Mouse (Mus musculus) limb, embryonic 15.5 days (tissue): ENCODE measurements around the gene Arhgap30. TPM values are rescaled to one million over a fixed set of nuclear protein-coding genes. Genes with fewer than 3 reads are reported as not detected.

Source experiments
- ATAC-seq: fragments of 200-750 bp; cut with Nextera tagmentation; 2 replicates; pipeline ENCODE4 v1.8.0; 2017; ENCODE audit warnings: low read depth, moderate TSS enrichment; ENCODE audit not compliant: insufficient number of reproducible peaks, low FRiP score, low TSS enrichment
- H3K27ac ChIP-seq: fragments of 300-500 bp; sonication (generic); 2 replicates; pipeline ENCODE4 v1.5.1; 2015; ENCODE audit warnings: moderate library complexity, mild to moderate bottlenecking, inconsistent platforms
- H3K27me3 ChIP-seq: fragments of 300-500 bp; sonication (generic); 2 replicates; pipeline ENCODE4 v1.6.1; 2015; ENCODE audit warnings: inconsistent platforms
- H3K36me3 ChIP-seq: fragments of 300-500 bp; sonication (generic); 2 replicates; pipeline ENCODE4 v1.6.1; 2015; ENCODE audit warnings: inconsistent platforms
- H3K4me1 ChIP-seq: fragments of 300-500 bp; sonication (generic); 2 replicates; pipeline ENCODE4 v1.6.1; 2015; ENCODE audit warnings: inconsistent platforms
- H3K4me2 ChIP-seq: fragments of 300-500 bp; sonication (generic); 2 replicates; pipeline ENCODE4 v1.6.1; 2015; ENCODE audit warnings: mild to moderate bottlenecking, inconsistent platforms
- H3K4me3 ChIP-seq: fragments of 300-500 bp; sonication (generic); 2 replicates; pipeline ENCODE4 v1.5.1; 2015; ENCODE audit warnings: mild to moderate bottlenecking, inconsistent platforms
- H3K9ac ChIP-seq: fragments of 300-500 bp; sonication (generic); 2 replicates; pipeline ENCODE4 v1.6.1; 2015; ENCODE audit warnings: inconsistent platforms
- H3K9me3 ChIP-seq: fragments of 300-500 bp; sonication (generic); 2 replicates; pipeline ENCODE4 v1.6.1; 2016; ENCODE audit warnings: inconsistent platforms
- WGBS: fragments of 180-500 bp; shearing (Covaris S2); methylation state at CpG from one replicate; pipeline ENCODE4 v1.1.7; 2015; 5-methylcytosine and 5-hydroxymethylcytosine counted together
- polyA plus RNA-seq: library from polyadenylated mRNA; unstranded; fragments of >200 nt; fragmentation: Nextera tagmentation; extraction: Ambion mirVana; gene quantifications from 2 replicates; pipeline ENCODE4 v1.2.1, GENCODE M21; 2015

The Arhgap30 gene
- polyA plus RNA-seq, 1 experiment from 2014 or later = 3.2 TPM

- under 1% methylated on average over 20 of the region's 20 CpGs for WGBS
- ATAC-seq = no peak
- H3K4me1 ChIP-seq = peaks cover 18% of the 10 kb centered on the region; the same call in 1 of the 2 replicates
These were observed 23.3 kb downstream of the Arhgap30 start for GRCm38 (mm10) chr1:171412001-171412441.

GRCm38 (mm10) chr1:171412446-171412845 lies 23.7 kb downstream of the Arhgap30 start:
- Histone ChIP-seq H3K9me3 (no peaks in the 10 kb centered on the region), H3K27ac (peak overlapping the region; percentile 93), H3K36me3 (peaks cover 24% of the 10 kb centered on the region), H3K4me1 (peaks cover 18% of the 10 kb centered on the region; the same call in 1 of the 2 replicates), H3K4me3 (peak overlapping the region; percentile 83), H3K27me3 (peaks cover 9% of the 10 kb centered on the region; the same call in 1 of the 2 replicates), H3K9ac (peak overlapping the region; percentile 91; the same call in 1 of the 2 replicates), H3K4me2 (peak overlapping the region; percentile 67)
- WGBS = 41% methylated on average over 3 of the region's 3 CpGs
- ATAC-seq = no peak

More at GRCm38 (mm10) chr1:171412001-171412441, 23.3 kb downstream of the Arhgap30 start:
- peak overlapping the region; percentile 91 for H3K9ac ChIP-seq
- H3K9me3 ChIP-seq = no peaks in the 10 kb centered on the region
- peak overlapping the region; percentile 67 for H3K4me2 ChIP-seq
- peaks cover 19% of the 10 kb centered on the region for H3K36me3 ChIP-seq
- peak overlapping the region; percentile 93 for H3K27ac ChIP-seq
- peaks cover 9% of the 10 kb centered on the region; the same call in 1 of the 2 replicates for H3K27me3 ChIP-seq
- H3K4me3 ChIP-seq = peak overlapping the region; percentile 83

- ATAC-seq = no peak
- WGBS = 85% methylated on average over 8 of the region's 8 CpGs
- no peak overlapping the region for H3K27ac ChIP-seq
- no peak overlapping the region for H3K9ac ChIP-seq
- peaks cover 33% of the 10 kb centered on the region for H3K36me3 ChIP-seq
- peaks cover 5% of the 10 kb centered on the region; the same call in 1 of the 2 replicates for H3K27me3 ChIP-seq
- peaks cover 18% of the 10 kb centered on the region; the same call in 1 of the 2 replicates for H3K4me1 ChIP-seq
- H3K4me2 ChIP-seq = no peak overlapping the region
- no peak overlapping the region for H3K4me3 ChIP-seq
- no peaks in the 10 kb centered on the region for H3K9me3 ChIP-seq
These were observed 24.9 kb downstream of the Arhgap30 start for GRCm38 (mm10) chr1:171413608-171414007.

GRCm38 (mm10) chr1:171418660-171419059 lies 29.9 kb downstream of the Arhgap30 start, which contains the start of gene Tstd1:
Tstd1 (plus strand) TSS chr1:171418872.
- Histone ChIP-seq H3K4me3 (no peak within 1 kb of the TSS), H3K4me1 (peaks cover 9% of the 10 kb centered on the region; the same call in 1 of the 2 replicates), H3K27ac (no peak within 1 kb of the TSS), H3K36me3 (peaks cover 51% of the 10 kb centered on the region), H3K9ac (no peak within 1 kb of the TSS), H3K9me3 (no peaks in the 10 kb centered on the region), H3K27me3 (no peaks in the 10 kb centered on the region), H3K4me2 (no peak within 1 kb of the TSS)
- ATAC-seq = no peak
- 90% methylated on average over 5 of the region's 5 CpGs for WGBS

- Histone ChIP-seq H3K27ac (no peak overlapping the region), H3K4me3 (no peak overlapping the region), H3K36me3 (peaks cover 51% of the 10 kb centered on the region), H3K4me1 (0 out of 2 replicates have a peak, but pooled peaks cover 2% of the 10 kb centered on the region), H3K4me2 (no peak overlapping the region), H3K9ac (no peak overlapping the region), H3K27me3 (no peaks in the 10 kb centered on the region), H3K9me3 (no peaks in the 10 kb centered on the region)
- no peak for ATAC-seq
- WGBS = 62% methylated on average over 12 of the region's 12 CpGs
These were observed 30.6 kb downstream of the Arhgap30 start for GRCm38 (mm10) chr1:171419291-171419882.

GRCm38 (mm10) chr1:171419905-171420304 lies 31.2 kb downstream of the Arhgap30 start:
- Histone ChIP-seq H3K4me2 (no peak overlapping the region), H3K27me3 (no peaks in the 10 kb centered on the region), H3K36me3 (peaks cover 51% of the 10 kb centered on the region), H3K9ac (no peak overlapping the region), H3K4me3 (no peak overlapping the region), H3K27ac (no peak overlapping the region), H3K4me1 (0 out of 2 replicates have a peak, but pooled peaks cover 2% of the 10 kb centered on the region), H3K9me3 (no peaks in the 10 kb centered on the region)
- WGBS = 91% methylated on average over 5 of the region's 5 CpGs
- no peak for ATAC-seq

- Histone ChIP-seq H3K36me3 (peaks cover 27% of the 10 kb centered on the region), H3K27me3 (no peaks in the 10 kb centered on the region), H3K27ac (no peak overlapping the region), H3K9me3 (no peaks in the 10 kb centered on the region), H3K9ac (no peak overlapping the region), H3K4me3 (no peak overlapping the region), H3K4me2 (no peak overlapping the region), H3K4me1 (0 out of 2 replicates have a peak, but pooled peaks cover 2% of the 10 kb centered on the region)
- WGBS = 89% methylated on average over 8 of the region's 8 CpGs
- ATAC-seq = no peak
These were observed 33.8 kb downstream of the Arhgap30 start for GRCm38 (mm10) chr1:171422504-171423095.

GRCm38 (mm10) chr1:171424638-171425037 lies 35.9 kb downstream of the Arhgap30 start:
- H3K9ac ChIP-seq = no peak overlapping the region
- H3K4me1 ChIP-seq = no peaks in the 10 kb centered on the region
- 62% methylated on average over 5 of the region's 5 CpGs for WGBS
- H3K4me3 ChIP-seq = no peak overlapping the region
- H3K9me3 ChIP-seq = 0 out of 2 replicates have a peak, but pooled peaks cover 2% of the 10 kb centered on the region
- H3K36me3 ChIP-seq = peaks cover 7% of the 10 kb centered on the region; the same call in 1 of the 2 replicates
- no peak for ATAC-seq
- no peak overlapping the region for H3K27ac ChIP-seq
- no peaks in the 10 kb centered on the region for H3K27me3 ChIP-seq
- H3K4me2 ChIP-seq = no peak overlapping the region

GRCm38 (mm10) chr1:171425126-171425525 lies 36.4 kb downstream of the Arhgap30 start:
- 68% methylated on average over 4 of the region's 4 CpGs for WGBS
- no peak overlapping the region for H3K9ac ChIP-seq
- no peak overlapping the region for H3K4me3 ChIP-seq
- H3K36me3 ChIP-seq = peaks cover 7% of the 10 kb centered on the region; the same call in 1 of the 2 replicates
- ATAC-seq = no peak
- no peak overlapping the region for H3K4me2 ChIP-seq
- H3K27me3 ChIP-seq = no peaks in the 10 kb centered on the region
- 0 out of 2 replicates have a peak, but pooled peaks cover 2% of the 10 kb centered on the region for H3K9me3 ChIP-seq
- H3K4me1 ChIP-seq = no peaks in the 10 kb centered on the region
- no peak overlapping the region for H3K27ac ChIP-seq

GRCm38 (mm10) chr1:171432158-171432557 lies 43.4 kb downstream of the Arhgap30 start:
- H3K4me2 ChIP-seq = no peak overlapping the region
- no peaks in the 10 kb centered on the region for H3K4me1 ChIP-seq
- H3K4me3 ChIP-seq = no peak overlapping the region
- no peaks in the 10 kb centered on the region for H3K36me3 ChIP-seq
- peaks cover 10% of the 10 kb centered on the region; the same call in 1 of the 2 replicates for H3K27me3 ChIP-seq
- ATAC-seq = no peak
- H3K9me3 ChIP-seq = 0 out of 2 replicates have a peak, but pooled peaks cover 2% of the 10 kb centered on the region
- no peak overlapping the region for H3K9ac ChIP-seq
- WGBS = 68% methylated on average over 5 of the region's 5 CpGs
- H3K27ac ChIP-seq = no peak overlapping the region

GRCm38 (mm10) chr1:171435288-171435814 lies 46.6 kb downstream of the Arhgap30 start:
- peaks cover 19% of the 10 kb centered on the region; the same call in 1 of the 2 replicates for H3K27me3 ChIP-seq
- no peaks in the 10 kb centered on the region for H3K9me3 ChIP-seq
- H3K9ac ChIP-seq = no peak overlapping the region
- peaks cover 13% of the 10 kb centered on the region for H3K4me1 ChIP-seq
- no peak for ATAC-seq
- H3K27ac ChIP-seq = no peak overlapping the region
- no peak overlapping the region for H3K4me3 ChIP-seq
- no peak overlapping the region for H3K4me2 ChIP-seq
- 17% methylated on average over 7 of the region's 7 CpGs for WGBS
- no peaks in the 10 kb centered on the region for H3K36me3 ChIP-seq

GRCm38 (mm10) chr1:171435974-171436373 lies 47.2 kb downstream of the Arhgap30 start:
- no peak overlapping the region for H3K4me2 ChIP-seq
- WGBS = 29% methylated on average over 1 of the region's 1 CpGs
- H3K27ac ChIP-seq = no peak overlapping the region
- H3K9me3 ChIP-seq = no peaks in the 10 kb centered on the region
- H3K36me3 ChIP-seq = no peaks in the 10 kb centered on the region
- H3K4me3 ChIP-seq = no peak overlapping the region
- H3K27me3 ChIP-seq = peaks cover 19% of the 10 kb centered on the region; the same call in 1 of the 2 replicates
- peaks cover 18% of the 10 kb centered on the region for H3K4me1 ChIP-seq
- no peak for ATAC-seq
- H3K9ac ChIP-seq = no peak overlapping the region
